Mouse (Mus musculus): ENCODE results near the gene Elp4.
A peak's percentile ranks its signal among the peaks of the same experiment; 100 is the strongest.

Gene Elp4

DNA sequence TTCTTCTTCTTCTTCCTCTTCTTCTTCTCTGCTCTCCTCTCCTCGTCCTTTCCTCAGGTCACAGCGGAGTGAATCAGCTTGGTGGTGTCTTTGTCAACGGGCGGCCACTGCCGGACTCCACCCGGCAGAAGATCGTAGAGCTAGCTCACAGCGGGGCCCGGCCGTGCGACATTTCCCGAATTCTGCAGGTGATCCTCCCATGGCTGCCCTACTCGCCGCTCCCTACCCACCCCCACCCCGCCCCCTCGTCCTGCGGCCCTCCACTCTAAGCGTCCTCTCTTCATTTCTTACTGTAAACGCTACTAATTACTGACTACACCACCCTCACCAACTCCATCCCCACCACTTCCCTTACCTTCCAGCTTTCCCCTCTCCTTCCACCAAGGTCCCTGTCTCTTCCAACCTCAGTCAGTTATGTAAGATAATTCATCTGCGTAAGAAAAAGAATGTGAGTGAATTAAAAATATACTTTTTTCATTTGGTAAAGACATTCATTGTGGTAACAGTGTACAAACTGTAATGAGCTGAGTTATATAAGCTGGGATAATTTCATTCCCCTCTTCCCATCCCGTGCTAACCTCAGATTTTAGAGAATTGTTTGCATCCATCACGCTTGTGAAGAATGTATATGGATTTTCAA is 220.5 kb downstream of the Elp4 start:
- DNase-seq (ENCODE audit: low read depth, low spot score): no peak

DNA sequence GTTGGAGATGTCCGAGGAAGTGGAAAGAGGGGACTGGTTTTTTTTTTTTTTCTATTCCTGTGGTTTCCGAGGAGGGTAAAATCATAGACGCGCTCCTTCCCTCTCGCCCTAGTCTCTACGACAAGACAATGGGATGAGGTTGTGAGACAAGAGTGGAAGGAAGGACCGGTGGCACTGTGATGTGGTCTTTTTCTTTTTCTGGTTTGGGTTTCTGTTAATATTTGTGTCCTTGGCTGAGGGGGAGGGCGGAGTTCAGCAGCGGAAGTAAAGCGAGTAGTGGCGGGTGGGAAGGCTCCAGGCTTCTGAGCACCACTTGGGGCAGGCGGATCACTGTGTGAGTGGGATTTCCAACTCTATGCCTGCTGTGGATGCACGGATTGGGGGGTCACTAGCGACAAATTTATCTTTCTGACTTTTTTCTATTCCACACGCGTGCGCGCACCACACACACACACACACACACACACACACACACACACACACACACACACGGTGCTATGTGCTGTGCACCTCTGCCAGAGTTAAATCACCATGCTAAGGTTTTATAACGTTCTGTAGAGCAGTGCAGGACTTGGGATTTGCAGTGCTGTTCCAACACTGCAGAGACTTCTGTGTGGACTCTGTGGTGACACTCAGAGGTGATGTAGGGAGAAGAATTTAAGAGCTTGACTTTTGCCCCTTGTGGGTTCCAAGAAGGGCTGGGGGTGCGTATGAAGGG is 221.6 kb downstream of the Elp4 start:
- no peak for DNase-seq (ENCODE audit: low read depth, low spot score)

- no peak for DNase-seq (ENCODE audit: low read depth, low spot score)
Observed at GRCm38 (mm10) chr2:105682011-105682501, 222.3 kb downstream of the Elp4 start.

GRCm38 (mm10) chr2:105680999-105681710 is 223.2 kb downstream of the Elp4 start:
- DNase-seq (ENCODE audit: low read depth, low spot score): no peak

GRCm38 (mm10) chr2:105680146-105680998 is 224.0 kb downstream of the Elp4 start:
- no peak for DNase-seq (ENCODE audit: low read depth, low spot score)

DNA sequence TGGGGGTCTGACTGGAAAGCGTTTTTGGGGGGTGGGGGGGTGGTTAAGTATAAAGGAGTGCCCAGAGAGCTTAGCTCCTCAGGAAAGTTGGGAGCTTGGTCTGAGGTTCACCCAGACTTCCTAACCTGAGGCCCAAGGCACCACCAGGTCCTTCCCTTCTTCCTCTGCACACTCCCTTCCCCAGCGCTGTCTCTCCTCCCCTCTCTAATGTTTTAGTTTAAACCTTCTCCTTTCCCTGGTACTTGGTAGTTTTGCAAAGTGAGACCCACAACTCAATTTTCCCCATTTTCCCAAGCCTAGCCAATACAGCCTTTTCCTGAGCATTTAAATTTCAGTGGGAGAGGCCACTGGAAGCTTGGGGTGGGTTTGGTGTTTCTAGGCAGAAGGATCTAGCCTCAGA is 225.0 kb downstream of the Elp4 start:
- DNase-seq (ENCODE audit: low read depth, low spot score): no peak

GRCm38 (mm10) chr2:105678880-105679321 is 225.5 kb downstream of the Elp4 start:
- DNase-seq (ENCODE audit: low read depth, low spot score): no peak

- DNase-seq (ENCODE audit: low read depth, low spot score): no peak
Observed at GRCm38 (mm10) chr2:105678306-105678705, 226.1 kb downstream of the Elp4 start.

DNA sequence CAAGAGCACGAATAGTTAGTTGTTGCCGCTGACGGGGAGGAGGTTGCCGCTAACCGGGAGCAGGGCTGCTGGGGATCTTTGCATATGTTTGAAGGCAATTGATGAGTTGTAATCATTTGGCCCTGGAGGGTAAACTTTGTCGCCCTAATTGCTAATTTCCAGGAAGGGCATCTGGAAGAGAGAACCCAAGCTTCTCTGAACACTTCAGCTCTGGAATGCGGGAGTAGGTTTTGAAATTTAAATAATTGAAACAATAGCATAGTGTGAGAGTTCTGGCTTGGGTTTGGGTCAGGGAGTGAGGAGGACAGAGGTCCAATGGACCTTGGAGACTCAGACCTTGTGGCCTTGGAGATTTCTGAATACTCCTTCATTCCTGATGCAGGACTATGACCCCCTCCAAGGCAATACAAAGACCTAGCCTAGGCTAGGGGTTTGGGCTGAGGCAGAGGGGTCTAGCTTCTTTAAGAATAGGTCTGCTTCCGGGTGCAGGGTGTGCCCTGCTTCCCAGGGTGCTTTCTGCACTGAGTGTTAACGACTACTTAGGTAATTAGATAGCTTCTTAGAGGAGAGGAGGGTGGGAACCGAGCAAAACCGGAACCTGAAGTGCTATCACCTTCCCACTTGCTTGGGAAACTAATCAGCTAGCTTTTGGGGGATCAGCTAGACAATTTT is 226.8 kb downstream of the Elp4 start:
- DNase-seq (ENCODE audit: low read depth, low spot score): no peak

DNA sequence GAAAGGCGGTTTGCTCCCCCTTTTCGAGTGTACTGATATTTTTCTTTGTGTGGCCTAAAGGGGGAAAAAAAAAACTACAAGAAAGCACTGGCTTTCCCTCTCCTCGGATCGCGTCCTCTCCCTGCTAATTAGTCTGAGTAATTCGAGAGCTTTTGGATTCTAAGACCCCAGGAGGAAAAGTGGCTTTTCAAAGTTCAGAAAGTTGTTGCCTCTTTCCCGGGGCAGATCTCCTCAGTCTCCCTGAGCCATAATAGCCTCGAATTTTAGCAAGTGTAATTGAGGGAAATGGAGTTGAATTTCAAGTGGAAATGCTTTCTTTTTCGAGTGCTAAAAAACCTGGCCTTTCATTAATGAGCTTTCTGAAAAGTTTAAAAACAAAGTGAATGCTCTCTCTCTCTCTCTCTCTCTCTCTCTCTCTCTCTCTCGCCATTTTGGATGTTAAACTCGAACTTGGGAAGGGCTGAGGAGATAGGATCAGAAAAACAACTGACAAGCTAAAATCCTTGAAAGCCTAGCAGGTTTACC is 227.4 kb downstream of the Elp4 start:
- DNase-seq (ENCODE audit: low read depth, low spot score): no peak

- DNase-seq (ENCODE audit: low read depth, low spot score): no peak
Observed at GRCm38 (mm10) chr2:105676080-105676908, 228.1 kb downstream of the Elp4 start.

DNA sequence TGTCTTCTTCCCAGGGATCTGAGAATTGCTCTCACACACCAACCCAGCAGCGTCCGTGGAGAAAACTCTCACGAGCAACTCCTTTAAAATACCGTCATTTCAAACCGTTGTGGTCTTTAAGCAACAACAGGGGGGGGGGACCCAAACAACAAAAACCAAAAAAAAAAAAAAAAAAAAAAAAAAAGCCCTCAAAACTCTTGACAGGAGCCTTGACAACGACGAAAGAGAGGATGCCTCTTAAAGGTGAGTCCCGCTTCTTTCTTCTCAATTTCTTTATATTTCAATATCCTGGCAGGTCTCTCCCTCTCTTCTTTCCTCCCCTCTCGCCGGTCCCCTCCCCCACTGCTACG is 228.7 kb downstream of the Elp4 start:
- DNase-seq (ENCODE audit: low read depth, low spot score): no peak

- DNase-seq (ENCODE audit: low read depth, low spot score): no peak
Observed at GRCm38 (mm10) chr2:105674875-105675729, 229.3 kb downstream of the Elp4 start.

DNA sequence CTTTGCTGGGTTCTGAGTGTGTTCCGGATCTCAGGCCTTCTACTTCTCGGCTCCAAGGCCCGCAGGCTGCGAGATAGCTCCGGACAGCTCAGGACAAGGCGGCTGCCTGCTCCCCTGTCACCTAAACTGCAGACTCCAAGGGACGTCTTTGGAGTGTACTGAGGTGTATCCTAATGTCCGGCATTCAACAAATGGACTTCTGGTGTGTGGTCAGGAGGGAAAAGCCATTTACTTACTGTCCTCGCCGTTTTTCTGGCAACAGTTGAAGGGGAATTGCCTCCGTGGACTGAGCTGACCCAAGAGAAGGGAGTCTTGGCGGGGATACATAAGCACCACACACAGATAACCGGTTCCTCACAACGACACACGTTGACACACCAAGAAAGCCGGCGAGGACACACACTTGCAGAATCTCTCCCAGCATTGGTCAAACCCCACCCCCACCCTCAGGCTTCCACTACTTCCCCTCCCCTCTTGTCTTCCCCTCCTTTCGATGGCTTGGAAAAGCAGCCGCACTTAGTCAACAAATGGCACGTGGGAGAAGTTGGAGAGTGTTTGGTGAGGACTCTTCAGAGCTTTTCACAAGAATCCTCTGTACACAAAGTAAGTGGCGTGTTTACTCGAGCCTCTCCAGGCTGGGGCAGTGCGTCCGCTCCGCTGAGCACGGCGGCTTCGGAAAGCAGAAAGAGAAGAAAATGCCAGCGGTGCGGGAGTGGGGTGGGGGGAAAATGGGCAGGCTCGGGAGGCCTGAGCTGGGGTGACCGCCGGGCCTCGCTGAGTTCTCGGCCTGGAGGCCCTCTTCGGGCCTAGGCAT is 230.1 kb downstream of the Elp4 start:
- no peak for DNase-seq (ENCODE audit: low read depth, low spot score)

GRCm38 (mm10) chr2:105673631-105674060 is 230.7 kb downstream of the Elp4 start:
- DNase-seq (ENCODE audit: low read depth, low spot score): peak; percentile 50

- no peak for DNase-seq (ENCODE audit: low read depth, low spot score)
Observed at GRCm38 (mm10) chr2:105673054-105673453, 231.3 kb downstream of the Elp4 start.

DNA sequence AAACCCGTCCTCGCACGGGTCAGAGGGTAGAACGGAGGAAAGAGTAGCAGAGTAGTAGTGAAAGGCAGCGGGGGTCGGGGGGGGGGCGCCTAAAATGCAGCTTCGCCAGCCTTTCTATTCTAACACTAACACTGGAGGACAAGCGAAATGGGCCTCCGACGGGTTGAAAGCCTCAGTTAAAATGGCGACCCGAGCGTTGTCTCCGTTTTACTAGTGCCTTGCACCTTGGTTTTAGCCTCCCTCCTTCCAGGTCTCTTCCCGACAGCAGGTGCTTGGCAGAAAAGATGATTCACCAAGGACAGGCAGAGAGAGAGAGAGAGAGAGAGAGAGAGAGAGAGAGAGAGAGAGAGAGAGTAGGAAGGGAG is 231.8 kb downstream of the Elp4 start:
- no peak for DNase-seq (ENCODE audit: low read depth, low spot score)
